16 mouse cellular contexts compared by ENCODE assay signal in genomic region chr17:70334171-70334570, GRCm38 (mm10).
DNase-seq lines count a peak whose midpoint lies in the region; ATAC-seq and TF ChIP-seq lines count a peak whose summit lies in the region.
"Had no signal": no experiment of that assay in that cellular context is flagged by ENCODE, and none has a peak within 500 bp of the region (broad histone marks: within the 10 kb centered on the region; RNA-seq: fewer than 3 reads in every experiment).

No protein-coding gene starts in this region.

- H3K27me3 ChIP-seq in forebrain, postnatal 0 days (ENCODE audit: insufficient read depth, low read length): no peaks in the 10 kb centered on the region
- H3K27me3 ChIP-seq in forebrain, embryonic 14.5 days (replicated peaks; ENCODE audit: control insufficient read depth, insufficient read depth, low read length): no peaks in the 10 kb centered on the region
- H3K27me3 ChIP-seq in neural tube, embryonic 13.5 days: no peaks in the 10 kb centered on the region
- H3K27me3 ChIP-seq: heart, embryonic 15.5 days had no signal

- ATAC-seq in forebrain, postnatal 0 days: peak; percentile 14; the same call in 1 of the 2 replicates
- ATAC-seq in forebrain, embryonic 14.5 days: no peak
- peak; percentile 19; the same call in 1 of the 2 replicates for ATAC-seq in neural tube, embryonic 13.5 days (ENCODE audit: low read depth)
- no peak for ATAC-seq in erythroid progenitor cell, adult 5-6 weeks (replicated peaks; ENCODE audit: low FRiP score, poor library complexity, severe bottlenecking)
- ATAC-seq: intestine, postnatal 0 days had no signal

- no peaks in the 10 kb centered on the region for H3K4me1 ChIP-seq in forebrain, postnatal 0 days (ENCODE audit: insufficient read depth)
- H3K4me1 ChIP-seq in forebrain, embryonic 14.5 days (ENCODE audit: control insufficient read depth, insufficient read depth, low read length): no peaks in the 10 kb centered on the region
- no peaks in the 10 kb centered on the region for H3K4me1 ChIP-seq in neural tube, embryonic 13.5 days (replicated peaks)
- H3K4me1 ChIP-seq: heart, embryonic 15.5 days; hindbrain, embryonic 10.5 days had no signal

- no peaks in the 10 kb centered on the region for H3K9me3 ChIP-seq in forebrain, postnatal 0 days (ENCODE audit: low read length)
- H3K9me3 ChIP-seq in forebrain, embryonic 14.5 days (replicated peaks; ENCODE audit: control insufficient read depth, low read length): no peaks in the 10 kb centered on the region
- no peaks in the 10 kb centered on the region for H3K9me3 ChIP-seq in neural tube, embryonic 13.5 days
- H3K9me3 ChIP-seq: heart, embryonic 15.5 days; hindbrain, embryonic 10.5 days had no signal

- H3K27ac ChIP-seq in forebrain, postnatal 0 days (ENCODE audit: low read depth, low read length): no peak overlapping the region
- no peak overlapping the region for H3K27ac ChIP-seq in forebrain, embryonic 14.5 days (ENCODE audit: low read depth, low read length)
- no peak overlapping the region for H3K27ac ChIP-seq in neural tube, embryonic 13.5 days (replicated peaks)
- H3K27ac ChIP-seq: heart, embryonic 15.5 days; hindbrain, embryonic 10.5 days; stomach, postnatal 0 days had no signal

- no peak for DNase-seq in forebrain, postnatal 0 days
- DNase-seq in forebrain, embryonic 14.5 days (ENCODE audit: low spot score): no peak
- DNase-seq in neural tube, embryonic 10.5 days (ENCODE audit: extremely low spot score, low spot score): no peak
- DNase-seq in cerebellum, postnatal 25 days: peak; percentile 22 to 26
- DNase-seq in retina, adult 2 months (ENCODE audit: low read depth, low spot score): peak; percentile 15
- no peak for DNase-seq in frontal cortex, postnatal 10 days (ENCODE audit: low spot score in 2 of 2)
- DNase-seq: kidney, postnatal 14 days; lung, postnatal 14 days; thymus, postnatal 14 days had no signal

- H3K4me2 ChIP-seq in forebrain, postnatal 0 days (ENCODE audit: low read depth): no peak overlapping the region
- H3K4me2 ChIP-seq in forebrain, embryonic 14.5 days (ENCODE audit: low read length): no peak overlapping the region
- H3K4me2 ChIP-seq in neural tube, embryonic 13.5 days: no peak overlapping the region
- H3K4me2 ChIP-seq: heart, embryonic 15.5 days had no signal

- no peak for TF ChIP-seq CTCF in forebrain, postnatal 0 days (IDR thresholded peaks at IDR 0.05; ENCODE audit: low read depth)

- H3K36me3 ChIP-seq in forebrain, postnatal 0 days (ENCODE audit: insufficient read depth): no peaks in the 10 kb centered on the region
- no peaks in the 10 kb centered on the region for H3K36me3 ChIP-seq in forebrain, embryonic 14.5 days (ENCODE audit: control insufficient read depth, insufficient read depth, low read length)
- no peaks in the 10 kb centered on the region for H3K36me3 ChIP-seq in neural tube, embryonic 13.5 days
- H3K36me3 ChIP-seq: heart, embryonic 15.5 days; hindbrain, embryonic 10.5 days had no signal

- no peak overlapping the region for H3K4me3 ChIP-seq in forebrain, postnatal 0 days (ENCODE audit: low read depth, low read length)
- no peak overlapping the region for H3K4me3 ChIP-seq in forebrain, embryonic 14.5 days (ENCODE audit: low read depth, low read length)
- H3K4me3 ChIP-seq in neural tube, embryonic 13.5 days: no peak overlapping the region
- H3K4me3 ChIP-seq: erythroblast, embryonic 14.5 days; heart, embryonic 15.5 days; hindbrain, embryonic 10.5 days had no signal

- WGBS in forebrain, postnatal 0 days: 49% methylated on average over 3 of the region's 3 CpGs
- WGBS in forebrain, embryonic 14.5 days: 61% methylated on average over 3 of the region's 3 CpGs
- 50% methylated on average over 3 of the region's 3 CpGs for WGBS in neural tube, embryonic 13.5 days

- no peak overlapping the region for H3K9ac ChIP-seq in forebrain, postnatal 0 days
- no peak overlapping the region for H3K9ac ChIP-seq in forebrain, embryonic 14.5 days (ENCODE audit: low read length)
- no peak overlapping the region for H3K9ac ChIP-seq in neural tube, embryonic 13.5 days
- H3K9ac ChIP-seq: heart, embryonic 15.5 days had no signal

Comparison
In these comparisons a context has a peak if more than half of its experiments do, and no peak if none do; other contexts are left out.
1. ATAC-seq: peak in forebrain, postnatal 0 days (single experiment) and neural tube, embryonic 13.5 days (single experiment); none in forebrain, embryonic 14.5 days (single experiment) and erythroid progenitor cell, adult 5-6 weeks (single experiment).
2. DNase-seq: peak in cerebellum, postnatal 25 days (2 of 2) and retina, adult 2 months (single experiment); none in forebrain, postnatal 0 days (single experiment), forebrain, embryonic 14.5 days (single experiment), neural tube, embryonic 10.5 days (single experiment) and frontal cortex, postnatal 10 days (0 of 2).